32 mouse cellular contexts compared by ENCODE assay signal in genomic region chr2:149613381-149613780, GRCm38 (mm10).
"Had no signal": no experiment of that assay in that cellular context is flagged by ENCODE, and none has a peak within 500 bp of the region (broad histone marks: within the 10 kb centered on the region; RNA-seq: fewer than 3 reads in every experiment).

No protein-coding gene starts in this region.

- H3K27me3 ChIP-seq: limb, embryonic 12.5 days; limb, embryonic 13.5 days; limb, embryonic 15.5 days; liver, embryonic 12.5 days; liver, embryonic 13.5 days; liver, embryonic 15.5 days; lung, embryonic 15.5 days; megakaryocyte, embryonic 14.5 days; midbrain, embryonic 12.5 days; midbrain, embryonic 13.5 days; midbrain, embryonic 15.5 days; neural tube, embryonic 12.5 days had no signal

- H3K9ac ChIP-seq: limb, embryonic 12.5 days; limb, embryonic 13.5 days; limb, embryonic 15.5 days; liver, embryonic 12.5 days; liver, embryonic 13.5 days; liver, embryonic 14.5 days; liver, embryonic 15.5 days; lung, embryonic 14.5 days; lung, embryonic 15.5 days; midbrain, embryonic 12.5 days; midbrain, embryonic 13.5 days; midbrain, embryonic 15.5 days; neural tube, embryonic 12.5 days had no signal

- H3K9me3 ChIP-seq: limb, embryonic 10.5 days; limb, embryonic 12.5 days; limb, embryonic 13.5 days; limb, embryonic 15.5 days; liver, embryonic 13.5 days; liver, embryonic 15.5 days; lung, embryonic 15.5 days; midbrain, embryonic 10.5 days; midbrain, embryonic 12.5 days; midbrain, embryonic 13.5 days; midbrain, embryonic 15.5 days; neural tube, embryonic 12.5 days had no signal

- H3K4me3 ChIP-seq: left cerebral cortex, adult 2 months; limb, embryonic 10.5 days; limb, embryonic 12.5 days; limb, embryonic 13.5 days; limb, embryonic 15.5 days; liver, embryonic 12.5 days; liver, embryonic 13.5 days; liver, embryonic 15.5 days; lung, embryonic 15.5 days; megakaryocyte, embryonic 14.5 days; midbrain, embryonic 10.5 days; midbrain, embryonic 12.5 days; midbrain, embryonic 13.5 days; midbrain, embryonic 15.5 days; myocyte; neural tube, embryonic 12.5 days had no signal

- H3K36me3 ChIP-seq: limb, embryonic 10.5 days; limb, embryonic 12.5 days; limb, embryonic 13.5 days; limb, embryonic 15.5 days; liver, embryonic 12.5 days; liver, embryonic 13.5 days; liver, embryonic 15.5 days; lung, embryonic 15.5 days; midbrain, embryonic 10.5 days; midbrain, embryonic 12.5 days; midbrain, embryonic 13.5 days; midbrain, embryonic 15.5 days; neural tube, embryonic 12.5 days had no signal

- H3K27ac ChIP-seq: left cerebral cortex, adult 2 months; limb, embryonic 10.5 days; limb, embryonic 12.5 days; limb, embryonic 13.5 days; limb, embryonic 15.5 days; liver, embryonic 12.5 days; liver, embryonic 13.5 days; liver, embryonic 14.5 days; liver, embryonic 15.5 days; lung, embryonic 15.5 days; macrophage; midbrain, embryonic 10.5 days; midbrain, embryonic 12.5 days; midbrain, embryonic 13.5 days; midbrain, embryonic 15.5 days; neural tube, embryonic 12.5 days had no signal

- H3K4me2 ChIP-seq: limb, embryonic 12.5 days; limb, embryonic 13.5 days; limb, embryonic 15.5 days; liver, embryonic 11.5 days; liver, embryonic 12.5 days; liver, embryonic 13.5 days; liver, embryonic 15.5 days; lung, embryonic 14.5 days; lung, embryonic 15.5 days; midbrain, embryonic 11.5 days; midbrain, embryonic 12.5 days; midbrain, embryonic 13.5 days; midbrain, embryonic 15.5 days; neural tube, embryonic 12.5 days had no signal

- ATAC-seq: liver, embryonic 12.5 days; lung, postnatal 0 days; midbrain, embryonic 13.5 days; midbrain, embryonic 15.5 days; midbrain, embryonic 16.5 days had no signal

- H3K4me1 ChIP-seq: limb, embryonic 10.5 days; limb, embryonic 12.5 days; limb, embryonic 13.5 days; limb, embryonic 15.5 days; liver, embryonic 12.5 days; liver, embryonic 13.5 days; liver, embryonic 15.5 days; lung, embryonic 15.5 days; megakaryocyte, embryonic 14.5 days; midbrain, embryonic 10.5 days; midbrain, embryonic 12.5 days; midbrain, embryonic 13.5 days; midbrain, embryonic 15.5 days; neural tube, embryonic 12.5 days had no signal

- DNase-seq: left cerebral cortex, postnatal 4 days; liver; liver, embryonic 13.5 days; lung, adult 18-20 months; lung, adult 2 months; lung, embryonic 14.5 days; lung, postnatal 10 days; lung, postnatal 14 days; lung, postnatal 36 days; lung, postnatal 4 days; midbrain, embryonic 14.5 days had no signal
